Mouse (Mus musculus) embryo, embryonic 10 days (tissue): ENCODE measurements around the gene Anapc11.
A peak's percentile ranks its signal among the peaks of the same experiment; 100 is the strongest.

ENCODE experiments used
- DNase-seq: peaks from one replicate; pipeline ENCODE4 v3.0.0-alpha.2; 2015; ENCODE audit warnings: low spot score

Anapc11 gene

DNA sequence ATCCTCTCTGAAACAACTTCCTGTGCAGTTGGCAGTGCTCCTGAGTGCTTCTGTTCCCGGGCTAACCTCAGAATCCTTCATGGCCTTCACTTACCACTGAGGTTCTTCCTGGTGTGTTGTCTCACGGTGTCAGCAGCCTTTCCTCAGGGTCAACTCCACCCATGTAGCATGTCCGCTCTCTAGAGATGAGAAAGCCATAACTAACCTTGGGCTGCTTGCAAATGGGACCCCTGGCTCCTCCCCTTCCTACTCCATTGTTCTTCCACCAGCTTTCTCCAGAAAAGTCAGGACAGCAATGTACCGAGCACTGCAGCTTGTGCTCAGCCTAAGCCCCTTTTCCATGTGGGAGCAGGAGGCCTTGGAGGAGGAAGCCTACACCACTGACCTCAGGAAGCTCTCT, 8.5 kb downstream of the Anapc11 start:
- no peak for DNase-seq

DNA sequence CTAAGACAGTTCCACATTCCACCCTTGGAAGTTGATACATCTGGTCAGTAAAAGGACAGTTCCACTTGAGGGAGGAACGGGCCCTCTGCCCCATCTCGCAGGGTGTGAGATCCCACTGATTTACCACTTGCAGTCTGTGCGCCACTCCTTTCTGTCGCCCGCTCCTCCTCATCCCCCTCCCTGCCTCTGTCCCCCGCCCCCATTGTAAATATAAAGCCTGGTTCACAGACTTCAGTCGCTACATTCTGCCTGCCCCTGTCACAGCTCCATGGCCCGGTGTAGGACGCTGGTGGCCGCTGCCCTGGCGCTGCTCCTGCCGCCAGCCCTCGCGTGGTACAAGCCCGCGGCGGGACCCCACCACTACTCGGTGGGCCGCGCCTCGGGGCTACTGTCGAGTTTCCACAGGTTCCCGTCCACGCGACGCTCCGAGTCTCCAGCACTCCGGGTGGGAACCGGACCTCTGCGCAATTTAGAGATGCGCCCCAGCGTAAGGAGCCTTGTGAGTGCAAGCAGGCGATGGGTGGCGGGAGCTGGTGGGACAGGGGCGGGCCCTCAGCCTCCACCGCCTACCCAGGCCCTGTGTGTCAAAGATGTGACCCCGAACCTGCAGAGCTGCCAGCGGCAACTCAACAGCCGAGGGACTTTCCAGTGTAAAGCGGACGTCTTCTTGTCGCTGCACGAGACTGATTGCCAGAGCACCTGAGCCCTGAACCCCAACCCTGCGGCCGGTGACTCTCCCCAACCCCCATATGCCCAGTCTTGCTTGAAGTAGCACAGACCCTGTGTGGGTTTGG, 10.2 kb downstream of the Anapc11 start, which contains the start of gene Npb:
Gene Npb (plus strand): TSS at position 237 of the 794 bp plus-strand sequence.
- peak; percentile 21 for DNase-seq

DNA sequence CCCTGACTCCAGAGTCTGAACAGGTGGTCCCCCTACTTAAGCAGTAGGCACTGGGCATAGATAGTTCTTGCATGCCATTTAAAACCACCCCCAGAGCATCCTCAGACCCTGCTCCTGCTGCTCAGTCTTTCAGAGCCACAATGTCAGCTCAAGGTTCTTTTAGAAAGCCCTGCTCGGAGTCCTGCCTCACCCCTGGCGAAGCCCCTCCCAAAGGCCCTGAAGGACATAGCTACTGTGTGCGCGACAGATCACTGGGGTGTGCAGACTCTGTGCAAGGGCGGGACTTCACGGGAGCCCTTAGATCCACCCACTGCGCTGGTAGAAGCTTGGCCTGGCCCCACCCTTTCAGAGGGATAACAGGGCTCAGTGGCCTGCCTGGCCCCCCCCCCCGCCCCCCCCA, 11.0 kb downstream of the Anapc11 start:
- peak; percentile 21 for DNase-seq

GRCm38 (mm10) chr11:120610477-120611046, 12.3 kb downstream of the Anapc11 start:
- no peak for DNase-seq

GRCm38 (mm10) chr11:120612763-120613162, 14.5 kb downstream of the Anapc11 start:
- peak; percentile 85 for DNase-seq

DNA sequence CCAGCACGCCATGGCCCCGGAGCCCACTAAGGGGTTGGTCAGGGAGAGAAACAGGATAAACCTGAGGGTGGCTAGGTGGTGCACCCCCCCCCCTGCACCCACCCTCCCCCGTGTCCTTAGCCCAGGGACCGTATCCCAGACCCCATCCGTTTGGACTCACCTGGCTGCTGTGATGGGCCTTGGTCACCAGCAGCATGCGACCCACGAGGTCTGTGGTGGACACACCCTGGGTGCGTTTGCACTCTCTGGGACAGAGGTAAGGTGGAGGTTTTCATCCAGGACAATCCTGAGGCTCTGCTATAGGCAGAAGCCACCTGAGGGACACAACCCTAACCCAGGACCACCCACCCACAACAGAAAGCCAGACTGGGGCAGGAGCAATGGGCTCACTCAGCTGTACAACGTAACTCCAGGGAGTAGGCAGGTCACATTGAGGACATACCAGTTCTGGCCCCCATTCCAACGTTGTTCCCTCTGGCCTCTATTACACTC, 15.3 kb downstream of the Anapc11 start:
- DNase-seq: no peak

DNA sequence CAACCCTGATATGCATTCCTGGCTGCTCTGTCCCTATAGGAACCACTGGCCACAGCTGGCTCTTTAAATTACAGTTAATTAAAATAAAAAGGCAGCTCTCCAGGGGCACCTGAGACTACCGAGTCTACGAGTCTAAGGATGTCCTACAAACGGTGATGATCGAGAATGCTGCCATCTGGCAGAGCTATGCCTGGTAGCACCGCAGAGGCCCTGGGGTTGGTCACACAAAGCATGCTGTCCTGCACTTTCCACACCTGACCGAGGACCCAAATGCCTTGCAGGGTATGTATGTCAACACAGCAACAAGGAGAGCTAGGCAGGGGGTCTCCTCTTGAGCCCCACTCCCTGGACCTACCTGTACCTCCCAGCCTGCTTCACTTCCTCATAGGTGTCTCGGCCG, 15.8 kb downstream of the Anapc11 start:
- no peak for DNase-seq

DNA sequence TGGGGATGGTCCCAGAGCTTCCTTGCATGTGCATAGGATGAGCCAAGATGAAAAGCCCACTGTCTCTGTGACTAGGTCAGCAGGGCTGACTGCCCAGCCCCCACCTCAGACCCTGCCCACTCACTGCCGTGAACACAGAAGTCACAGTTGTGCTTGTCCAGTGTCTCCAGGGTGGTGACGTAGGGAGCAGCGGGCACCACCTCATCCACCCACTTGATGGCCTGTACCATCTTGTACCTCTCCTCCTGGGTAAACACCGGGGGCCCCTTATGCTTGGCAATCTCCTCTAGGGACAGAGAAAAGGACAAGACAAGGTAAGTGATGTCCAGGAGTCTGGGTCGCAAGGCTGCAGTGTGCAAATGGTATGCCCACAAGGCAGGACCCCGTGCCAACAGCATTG, 16.9 kb downstream of the Anapc11 start:
- DNase-seq: no peak

- no peak for DNase-seq
Observed at GRCm38 (mm10) chr11:120615606-120616203, 17.5 kb downstream of the Anapc11 start.

GRCm38 (mm10) chr11:120616617-120617294, 18.5 kb downstream of the Anapc11 start:
- no peak for DNase-seq

DNA sequence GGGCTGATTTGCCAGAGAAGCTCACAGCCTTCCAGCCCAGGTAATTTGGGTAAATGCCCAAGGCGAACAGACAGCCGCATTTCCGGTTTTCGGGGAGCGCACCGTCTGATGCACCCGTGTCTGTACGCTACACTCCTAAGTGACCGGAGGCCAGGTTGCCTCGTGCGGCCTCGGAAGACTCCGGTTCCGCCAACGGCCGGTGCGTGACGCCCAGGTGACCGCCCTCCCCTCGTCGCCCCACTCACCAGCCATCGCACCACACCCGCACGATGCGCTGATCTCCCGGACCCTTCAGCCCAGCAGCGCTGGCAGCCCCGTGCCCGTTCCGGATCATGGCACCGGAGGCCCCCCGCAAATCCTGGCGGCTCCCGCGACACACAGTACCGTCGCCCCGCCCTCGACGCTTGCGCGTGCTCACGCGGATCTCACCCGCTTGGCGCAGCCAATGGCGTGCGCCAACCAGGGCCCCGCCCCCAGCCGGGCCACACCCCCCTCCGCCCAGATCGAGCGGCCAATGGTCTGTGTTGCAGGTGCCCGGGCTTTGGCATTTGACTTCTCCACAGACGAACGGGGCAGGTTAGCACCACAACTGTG, 19.4 kb downstream of the Anapc11 start, which contains the start of gene Pcyt2:
Gene Pcyt2 (minus strand): TSS at position 418 of the 594 bp plus-strand sequence.
- DNase-seq: peak; percentile 94

DNA sequence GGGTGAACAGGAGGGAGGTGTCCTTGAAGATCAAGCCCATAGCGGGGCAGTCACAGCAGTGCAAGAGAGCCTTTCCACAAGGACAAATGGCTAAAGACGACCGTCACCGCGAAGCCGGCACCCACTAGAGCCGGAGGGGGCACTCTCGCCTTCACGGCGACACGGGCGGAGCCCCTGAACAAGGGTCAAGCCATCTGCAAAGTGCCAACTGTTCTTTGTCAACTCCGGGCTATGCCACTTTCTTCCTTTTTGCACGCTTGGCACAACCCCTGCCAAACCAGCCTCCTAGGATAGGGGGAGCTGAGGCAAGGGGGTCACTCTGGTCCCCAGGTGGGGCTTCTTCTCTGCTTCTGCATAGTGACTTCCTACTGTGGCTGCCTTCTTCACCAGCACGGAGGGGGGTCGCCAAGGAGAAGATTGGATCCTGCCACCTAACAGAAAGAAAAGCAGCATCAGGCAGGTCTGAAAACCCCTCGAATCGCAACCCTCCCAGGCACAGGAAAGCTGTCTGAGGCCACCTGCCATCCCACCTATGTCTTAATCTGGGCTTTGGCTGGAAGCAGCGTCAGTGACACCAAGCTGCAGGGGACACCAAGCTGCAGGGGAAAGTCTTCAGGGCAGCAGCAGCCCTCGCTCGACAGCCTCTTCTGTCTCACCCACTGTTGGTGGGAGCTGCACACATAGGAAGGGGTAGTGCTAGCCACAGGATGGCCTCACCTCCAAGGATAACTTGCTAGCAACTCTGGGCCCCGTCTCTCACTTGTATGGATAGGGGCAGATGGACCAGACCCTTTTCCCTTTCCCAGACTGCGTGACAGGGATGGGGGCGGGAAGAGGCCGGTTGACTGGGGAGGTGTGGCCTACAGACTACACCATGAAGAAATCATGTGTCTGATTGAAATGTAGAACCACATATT, 20.7 kb downstream of the Anapc11 start:
- no peak for DNase-seq

GRCm38 (mm10) chr11:120620195-120620594, 22.0 kb downstream of the Anapc11 start:
- no peak for DNase-seq

- no peak for DNase-seq
Observed at GRCm38 (mm10) chr11:120622805-120623204, 24.6 kb downstream of the Anapc11 start.

DNA sequence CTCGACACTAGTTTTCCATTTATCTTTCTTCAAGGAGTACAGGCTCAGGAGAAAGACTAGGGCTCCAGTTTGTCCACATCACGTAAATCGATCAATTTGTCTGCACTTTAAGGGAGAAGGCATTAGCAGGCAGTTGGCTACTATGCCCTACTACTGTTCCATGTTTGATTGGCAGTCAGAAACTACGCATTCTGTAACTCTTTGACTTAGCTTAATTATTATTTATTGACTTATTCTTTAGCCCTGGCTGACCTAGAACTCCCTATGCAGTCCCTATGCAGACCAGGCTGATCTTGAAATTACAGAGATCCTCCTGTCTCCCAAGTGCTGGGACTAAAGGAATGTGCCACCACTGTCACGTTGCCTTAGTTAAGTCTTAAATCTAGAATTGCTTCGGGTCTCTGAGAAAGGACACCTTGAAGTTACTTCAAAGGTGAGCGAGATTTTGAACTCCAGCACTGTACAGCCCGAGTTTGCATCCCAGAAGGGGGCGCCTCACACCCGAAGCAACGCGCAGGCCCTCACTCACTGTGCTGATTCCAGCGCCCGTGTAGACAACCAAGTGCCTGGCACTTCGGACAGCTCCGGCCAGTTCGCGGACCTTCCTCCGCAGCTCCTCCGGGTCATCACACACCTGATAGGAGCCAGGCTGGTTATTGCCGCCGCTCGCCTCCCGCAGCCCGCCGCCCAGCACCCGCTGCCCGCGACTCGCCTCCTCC, 25.9 kb downstream of the Anapc11 start:
- peak; percentile 77 for DNase-seq

GRCm38 (mm10) chr11:120624680-120625111, 26.5 kb downstream of the Anapc11 start:
- peak; percentile 93 for DNase-seq

DNA sequence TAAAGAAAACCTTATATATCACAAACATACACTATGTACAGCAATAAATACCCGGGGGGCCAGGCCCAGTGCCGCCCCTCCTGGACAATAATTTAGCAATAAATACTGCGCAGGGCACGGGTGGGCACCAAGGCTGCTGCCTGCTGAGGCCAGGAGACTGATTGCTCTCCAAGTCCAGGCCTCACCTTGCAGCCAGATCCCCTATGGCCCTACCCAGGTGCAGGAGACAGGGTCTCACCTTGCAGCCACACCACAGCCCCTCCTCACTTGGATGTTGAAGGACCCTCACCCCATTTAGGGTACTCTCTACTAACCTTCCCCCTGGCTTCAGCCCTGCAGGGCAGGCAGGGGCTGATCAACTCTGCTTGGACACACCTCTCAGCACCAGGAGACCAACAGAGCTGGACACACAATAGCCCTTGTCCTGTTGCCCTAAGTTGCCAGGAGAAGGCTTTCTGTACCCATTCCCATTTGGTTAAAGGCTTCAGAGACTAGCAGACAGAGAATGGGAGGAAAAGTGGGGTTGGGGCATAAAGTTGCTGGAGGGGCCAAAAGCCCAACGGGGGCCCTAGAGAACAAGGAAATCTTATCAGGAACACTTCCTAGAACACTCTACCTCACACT, 27.0 kb downstream of the Anapc11 start, which contains the start of gene Sirt7:
Gene Sirt7 (minus strand): TSS at position 89 of the 624 bp plus-strand sequence.
- no peak for DNase-seq

GRCm38 (mm10) chr11:120626785-120627467, 28.7 kb downstream of the Anapc11 start:
- no peak for DNase-seq
